Mouse (Mus musculus) hindbrain, embryonic 16.5 days (tissue): Measurements from ENCODE around the gene Rbm34. TPM values are rescaled to one million over a fixed set of nuclear protein-coding genes. Genes with fewer than 3 reads are reported as not detected.
"Not testable (repeated sequence)": the region's sequence is repeated elsewhere in the genome, so short reads cannot be mapped to it uniquely, and the experiment has no call there.

Experiments
- ATAC-seq: fragments of 200-750 bp; cut with Nextera tagmentation; 2 replicates; pipeline ENCODE4 v1.8.0; 2017; ENCODE audit warnings: moderate TSS enrichment, moderate library complexity
- H3K27ac ChIP-seq: fragments of 300-500 bp; sonication (generic); 2 replicates; pipeline ENCODE4 v1.5.1; 2014; ENCODE audit warnings: low read depth, mild to moderate bottlenecking, control low read depth, low read length, moderate library complexity
- H3K27me3 ChIP-seq: fragments of 300-500 bp; sonication (generic); replicated peaks from 2 replicates; pipeline ENCODE4 v1.6.1; 2014; ENCODE audit warnings: low read length; ENCODE audit not compliant: control insufficient read depth, insufficient read depth
- H3K36me3 ChIP-seq: fragments of 300-500 bp; sonication (generic); 2 replicates; pipeline ENCODE4 v1.6.1; 2014; ENCODE audit warnings: mild to moderate bottlenecking, low read length, moderate library complexity, mixed read lengths; ENCODE audit not compliant: control insufficient read depth, insufficient read depth
- H3K4me1 ChIP-seq: fragments of 300-500 bp; sonication (generic); 2 replicates; pipeline ENCODE4 v1.6.1; 2014; ENCODE audit warnings: low read depth, low read length; ENCODE audit not compliant: control insufficient read depth, insufficient read depth
- H3K4me2 ChIP-seq: fragments of 300-500 bp; sonication (generic); 2 replicates; pipeline ENCODE4 v1.6.1; 2014; ENCODE audit warnings: mild to moderate bottlenecking, low read length, control low read depth, moderate library complexity
- H3K4me3 ChIP-seq: fragments of 300-500 bp; sonication (generic); 2 replicates; pipeline ENCODE4 v1.5.1; 2014; ENCODE audit warnings: mild to moderate bottlenecking, low read length, control low read depth, moderate library complexity
- H3K9ac ChIP-seq: fragments of 300-500 bp; sonication (generic); 2 replicates; pipeline ENCODE4 v1.6.1; 2014; ENCODE audit warnings: low read depth, mild to moderate bottlenecking, control low read depth, low read length, moderate library complexity
- H3K9me3 ChIP-seq: fragments of 300-500 bp; sonication (generic); 2 replicates; pipeline ENCODE4 v1.6.1; 2014; ENCODE audit warnings: mild to moderate bottlenecking, low read length, moderate library complexity; ENCODE audit not compliant: control insufficient read depth
- WGBS: fragments of 180-500 bp; shearing (Covaris S2); extraction: QIAGEN DNeasy Blood & Tissue Kit; methylation state at CpG from one replicate; pipeline ENCODE4 v1.1.7; 2014; 5-methylcytosine and 5-hydroxymethylcytosine counted together
- polyA plus RNA-seq: library from polyadenylated mRNA; unstranded; fragments of >200 nt; fragmentation: Nextera tagmentation; extraction: Ambion mirVana; gene quantifications from 2 replicates; pipeline ENCODE4 v1.2.1, GENCODE M21; 2015

Gene Rbm34
- polyA plus RNA-seq, 1 experiment from 2014 or later: 20.5 TPM

GRCm38 (mm10) chr8:126978535-126978934, 7.7 kb upstream of the Rbm34 start:
- H3K9ac ChIP-seq, H3K36me3 ChIP-seq, H3K27me3 ChIP-seq, H3K4me1 ChIP-seq, H3K9me3 ChIP-seq, ATAC-seq, H3K27ac ChIP-seq, H3K4me3 ChIP-seq, H3K4me2 ChIP-seq: not testable (repeated sequence)
- WGBS: 44% methylated on average over 2 of the region's 3 CpGs

GRCm38 (mm10) chr8:126978028-126978427, 7.2 kb upstream of the Rbm34 start:
- Histone ChIP-seq H3K4me3 (no peak overlapping the region), H3K4me2 (no peak overlapping the region), H3K9me3 (no peaks in the 10 kb centered on the region), H3K4me1 (no peaks in the 10 kb centered on the region), H3K36me3 (no peaks in the 10 kb centered on the region), H3K27ac (no peak overlapping the region), H3K9ac (no peak overlapping the region), H3K27me3 (no peaks in the 10 kb centered on the region; the same call in 1 of the 2 replicates)
- no peak for ATAC-seq
- 85% methylated on average over 10 of the region's 10 CpGs for WGBS

GRCm38 (mm10) chr8:126976608-126977348, 5.9 kb upstream of the Rbm34 start:
- Histone ChIP-seq H3K27ac (no peak overlapping the region), H3K36me3 (no peaks in the 10 kb centered on the region), H3K27me3 (no peaks in the 10 kb centered on the region; the same call in 1 of the 2 replicates), H3K9me3 (no peaks in the 10 kb centered on the region), H3K4me3 (no peak overlapping the region), H3K9ac (no peak overlapping the region), H3K4me2 (no peak overlapping the region), H3K4me1 (no peaks in the 10 kb centered on the region)
- ATAC-seq: no peak
- WGBS: 64% methylated on average over 8 of the region's 8 CpGs

- 8% methylated on average over 1 of the region's 1 CpGs for WGBS
- H3K27me3 ChIP-seq: no peaks in the 10 kb centered on the region; the same call in 1 of the 2 replicates
- no peaks in the 10 kb centered on the region for H3K36me3 ChIP-seq
- no peak overlapping the region for H3K9ac ChIP-seq
- H3K27ac ChIP-seq: no peak overlapping the region
- H3K4me2 ChIP-seq: no peak overlapping the region
- no peaks in the 10 kb centered on the region for H3K4me1 ChIP-seq
- no peak overlapping the region for H3K4me3 ChIP-seq
- no peaks in the 10 kb centered on the region for H3K9me3 ChIP-seq
- no peak for ATAC-seq
Measured at GRCm38 (mm10) chr8:126975706-126976105, 4.8 kb upstream of the Rbm34 start.

GRCm38 (mm10) chr8:126974511-126974910, 3.6 kb upstream of the Rbm34 start:
- WGBS: 73% methylated on average over 4 of the region's 4 CpGs
- no peak for ATAC-seq
- Histone ChIP-seq H3K4me1 (peaks cover 5% of the 10 kb centered on the region), H3K27me3 (no peaks in the 10 kb centered on the region), H3K9me3 (no peaks in the 10 kb centered on the region), H3K27ac (no peak overlapping the region), H3K4me3 (no peak overlapping the region), H3K4me2 (no peak overlapping the region), H3K9ac (no peak overlapping the region), H3K36me3 (no peaks in the 10 kb centered on the region)

GRCm38 (mm10) chr8:126973686-126974265, 2.9 kb upstream of the Rbm34 start:
- Histone ChIP-seq H3K4me2 (no peak overlapping the region), H3K36me3 (peaks cover 4% of the 10 kb centered on the region; the same call in 1 of the 2 replicates), H3K9ac (no peak overlapping the region), H3K27ac (no peak overlapping the region), H3K4me3 (no peak overlapping the region), H3K27me3 (no peaks in the 10 kb centered on the region), H3K4me1 (peaks cover 5% of the 10 kb centered on the region), H3K9me3 (no peaks in the 10 kb centered on the region)
- 72% methylated on average over 9 of the region's 9 CpGs for WGBS
- ATAC-seq: no peak

GRCm38 (mm10) chr8:126972649-126973048, 1.8 kb upstream of the Rbm34 start:
- peaks cover 5% of the 10 kb centered on the region for H3K4me1 ChIP-seq
- WGBS: 67% methylated on average over 2 of the region's 2 CpGs
- no peaks in the 10 kb centered on the region for H3K27me3 ChIP-seq
- H3K4me3 ChIP-seq: no peak overlapping the region
- no peak overlapping the region for H3K4me2 ChIP-seq
- ATAC-seq: no peak
- H3K9me3 ChIP-seq: no peaks in the 10 kb centered on the region
- H3K27ac ChIP-seq: no peak overlapping the region
- H3K36me3 ChIP-seq: peaks cover 7% of the 10 kb centered on the region; the same call in 1 of the 2 replicates
- no peak overlapping the region for H3K9ac ChIP-seq

GRCm38 (mm10) chr8:126972102-126972501, 1.2 kb upstream of the Rbm34 start:
- H3K27ac ChIP-seq: no peak overlapping the region
- H3K4me2 ChIP-seq: no peak overlapping the region
- no peaks in the 10 kb centered on the region for H3K9me3 ChIP-seq
- H3K27me3 ChIP-seq: no peaks in the 10 kb centered on the region
- no peak for ATAC-seq
- H3K4me1 ChIP-seq: peaks cover 5% of the 10 kb centered on the region
- H3K9ac ChIP-seq: no peak overlapping the region
- no peak overlapping the region for H3K4me3 ChIP-seq
- peaks cover 7% of the 10 kb centered on the region; the same call in 1 of the 2 replicates for H3K36me3 ChIP-seq
- WGBS: 92% methylated on average over 2 of the region's 2 CpGs

GRCm38 (mm10) chr8:126971314-126971664, 418 bp upstream of the Rbm34 start:
- ATAC-seq: peak; percentile 67
- WGBS: 11% methylated on average over 13 of the region's 13 CpGs
- Histone ChIP-seq H3K36me3 (peaks cover 7% of the 10 kb centered on the region; the same call in 1 of the 2 replicates), H3K9me3 (no peaks in the 10 kb centered on the region), H3K4me2 (peak overlapping the region; percentile 92), H3K27ac (peak overlapping the region; percentile 88), H3K9ac (peak overlapping the region; percentile 80), H3K27me3 (no peaks in the 10 kb centered on the region), H3K4me3 (peak overlapping the region; percentile 68), H3K4me1 (peaks cover 5% of the 10 kb centered on the region)
